Mouse (Mus musculus): ENCODE results near the gene Slc25a25. TPM values are rescaled to one million over a fixed set of nuclear protein-coding genes. Genes with fewer than 3 reads are reported as not detected.

The Slc25a25 gene
- polyA plus RNA-seq, 1 experiment from 2014 or later = 39.8 TPM

DNA sequence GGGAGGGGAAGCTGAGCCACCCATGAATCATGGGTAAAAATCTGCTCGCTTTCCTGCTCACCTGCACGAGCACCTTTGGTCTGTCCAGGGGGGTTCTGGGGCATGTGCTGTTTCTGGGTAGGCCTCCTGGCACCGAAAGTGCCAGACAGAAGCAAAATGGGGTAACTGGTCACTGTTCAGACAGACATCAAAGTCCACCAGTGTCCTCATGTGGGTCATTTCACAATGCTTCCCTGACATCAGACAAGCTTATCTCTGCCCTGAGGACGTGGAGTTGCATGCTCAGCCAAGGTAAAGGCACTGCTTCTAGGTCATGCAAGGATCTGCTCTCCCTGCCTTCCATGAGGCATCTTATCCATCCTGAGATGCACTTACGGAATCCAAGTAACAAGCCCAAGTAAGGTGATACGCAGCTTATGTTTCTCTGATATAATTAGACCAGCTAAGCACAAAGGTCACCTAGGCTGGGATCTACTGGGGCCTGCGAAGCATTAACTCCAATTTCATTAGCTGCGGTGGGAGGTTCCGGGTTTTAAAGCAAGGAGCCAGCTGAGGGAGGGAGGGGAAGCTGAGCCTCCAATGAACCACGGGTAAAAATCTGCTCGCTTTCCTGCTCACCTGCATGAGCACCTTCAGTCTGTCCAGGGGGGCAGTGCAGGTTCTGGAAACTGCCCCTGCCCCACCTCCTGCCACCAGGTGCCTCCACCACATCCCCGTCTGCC lies 32.7 kb downstream of the Slc25a25 start:
- Histone ChIP-seq H3K4me1 (ENCODE audit: control insufficient read depth, insufficient read depth, low read length) (peaks cover 4% of the 10 kb centered on the region; the same call in 1 of the 2 replicates), H3K9me3 (ENCODE audit: control insufficient read depth, low read length) (no peaks in the 10 kb centered on the region)
- 94% methylated on average over 12 of the region's 12 CpGs for WGBS

DNA sequence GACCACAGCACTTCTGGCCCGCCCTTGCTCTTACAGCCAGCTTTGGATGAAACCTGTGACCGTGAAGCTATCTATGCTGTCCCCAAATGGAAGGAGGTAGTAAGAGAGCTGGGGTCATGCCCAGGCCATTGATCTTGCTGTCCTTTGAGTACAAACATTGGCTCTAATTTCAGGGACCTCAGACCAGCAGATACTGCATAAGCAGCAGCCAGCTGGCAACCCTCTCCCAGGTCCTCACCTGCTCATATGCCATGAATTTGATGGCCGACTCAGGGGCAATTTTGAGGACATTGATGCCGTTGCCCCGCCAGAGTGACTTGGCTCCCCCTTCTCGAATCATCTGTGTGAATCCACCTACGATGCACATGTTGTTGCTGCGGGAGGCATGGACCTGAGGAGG lies 33.8 kb downstream of the Slc25a25 start:
- Histone ChIP-seq H3K4me2 (ENCODE audit: low read depth, low read length) (no peak overlapping the region), H3K27ac (ENCODE audit: low read depth, low read length) (no peak overlapping the region), H3K27me3 (ENCODE audit: control insufficient read depth, insufficient read depth, low read length) (no peaks in the 10 kb centered on the region), H3K4me3 (ENCODE audit: low read depth, low read length) (no peak overlapping the region), H3K36me3 (ENCODE audit: control insufficient read depth, insufficient read depth, low read length) (peaks cover 67% of the 10 kb centered on the region), H3K9ac (replicated peaks; ENCODE audit: low read depth, low read length) (no peak overlapping the region), H3K9me3 (ENCODE audit: control insufficient read depth, low read length) (no peaks in the 10 kb centered on the region), H3K4me1 (ENCODE audit: control insufficient read depth, insufficient read depth, low read length) (no peaks in the 10 kb centered on the region)
- 93% methylated on average over 8 of the region's 8 CpGs for WGBS
- no peak for ATAC-seq (ENCODE audit: low read depth)

More for the DNA sequence above, 32.7 kb downstream of the Slc25a25 start:
- H3K36me3 ChIP-seq (ENCODE audit: control insufficient read depth, insufficient read depth, low read length) = peaks cover 67% of the 10 kb centered on the region
- no peak overlapping the region for H3K27ac ChIP-seq (ENCODE audit: low read depth, low read length)
- H3K4me3 ChIP-seq (ENCODE audit: low read depth, low read length) = no peak overlapping the region
- H3K9ac ChIP-seq (replicated peaks; ENCODE audit: low read depth, low read length) = no peak overlapping the region
- ATAC-seq (ENCODE audit: low read depth) = no peak
- no peaks in the 10 kb centered on the region for H3K27me3 ChIP-seq (ENCODE audit: control insufficient read depth, insufficient read depth, low read length)
- no peak overlapping the region for H3K4me2 ChIP-seq (ENCODE audit: low read depth, low read length)

GRCm38 (mm10) chr2:32416556-32416955 lies 34.7 kb downstream of the Slc25a25 start:
- Histone ChIP-seq H3K27ac (ENCODE audit: low read depth, low read length) (no peak overlapping the region), H3K9ac (replicated peaks; ENCODE audit: low read depth, low read length) (no peak overlapping the region), H3K36me3 (ENCODE audit: control insufficient read depth, insufficient read depth, low read length) (peaks cover 67% of the 10 kb centered on the region), H3K27me3 (ENCODE audit: control insufficient read depth, insufficient read depth, low read length) (no peaks in the 10 kb centered on the region), H3K9me3 (ENCODE audit: control insufficient read depth, low read length) (no peaks in the 10 kb centered on the region), H3K4me1 (ENCODE audit: control insufficient read depth, insufficient read depth, low read length) (no peaks in the 10 kb centered on the region), H3K4me2 (ENCODE audit: low read depth, low read length) (no peak overlapping the region), H3K4me3 (ENCODE audit: low read depth, low read length) (no peak overlapping the region)
- ATAC-seq (ENCODE audit: low read depth) = no peak
- WGBS = 88% methylated on average over 2 of the region's 2 CpGs

DNA sequence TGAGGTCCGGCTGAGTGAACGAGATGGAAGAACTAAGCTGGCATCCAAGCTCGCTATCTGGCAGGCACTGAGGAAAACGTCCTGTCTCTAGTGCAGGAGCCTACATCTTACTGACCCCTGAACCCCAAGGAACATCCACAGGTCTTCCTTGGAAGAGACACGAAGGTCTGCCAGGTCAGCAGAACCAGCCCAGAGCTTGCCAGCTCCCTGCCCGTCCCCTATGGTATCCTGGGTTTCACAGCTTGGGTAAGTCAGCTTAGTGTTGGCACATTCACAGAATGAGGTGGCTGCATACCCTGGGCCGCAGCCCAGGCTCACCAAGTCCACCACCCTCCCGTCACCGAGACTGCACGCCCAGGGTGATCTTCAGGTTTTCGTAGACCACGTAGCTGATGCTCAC lies 35.4 kb downstream of the Slc25a25 start:
- no peak overlapping the region for H3K4me3 ChIP-seq (ENCODE audit: low read depth, low read length)
- peaks cover 65% of the 10 kb centered on the region for H3K36me3 ChIP-seq (ENCODE audit: control insufficient read depth, insufficient read depth, low read length)
- H3K4me1 ChIP-seq (ENCODE audit: control insufficient read depth, insufficient read depth, low read length) = no peaks in the 10 kb centered on the region
- no peak overlapping the region for H3K9ac ChIP-seq (replicated peaks; ENCODE audit: low read depth, low read length)
- H3K27ac ChIP-seq (ENCODE audit: low read depth, low read length) = no peak overlapping the region
- ATAC-seq (ENCODE audit: low read depth) = no peak
- no peak overlapping the region for H3K4me2 ChIP-seq (ENCODE audit: low read depth, low read length)
- no peaks in the 10 kb centered on the region for H3K27me3 ChIP-seq (ENCODE audit: control insufficient read depth, insufficient read depth, low read length)
- no peaks in the 10 kb centered on the region for H3K9me3 ChIP-seq (ENCODE audit: control insufficient read depth, low read length)
- WGBS = 95% methylated on average over 12 of the region's 12 CpGs

- WGBS = 61% methylated on average over 5 of the region's 5 CpGs
- Histone ChIP-seq H3K36me3 (ENCODE audit: control insufficient read depth, insufficient read depth, low read length) (peaks cover 48% of the 10 kb centered on the region), H3K9me3 (ENCODE audit: control insufficient read depth, low read length) (no peaks in the 10 kb centered on the region), H3K4me2 (ENCODE audit: low read depth, low read length) (no peak overlapping the region), H3K27me3 (ENCODE audit: control insufficient read depth, insufficient read depth, low read length) (no peaks in the 10 kb centered on the region), H3K4me3 (ENCODE audit: low read depth, low read length) (no peak overlapping the region), H3K4me1 (ENCODE audit: control insufficient read depth, insufficient read depth, low read length) (no peaks in the 10 kb centered on the region), H3K27ac (ENCODE audit: low read depth, low read length) (0 out of 2 replicates have a peak overlapping the region, but pooled peaks have one; percentile 18), H3K9ac (replicated peaks; ENCODE audit: low read depth, low read length) (no peak overlapping the region)
- no peak for ATAC-seq (ENCODE audit: low read depth)
These were observed 37.3 kb downstream of the Slc25a25 start for GRCm38 (mm10) chr2:32413936-32414335.

DNA sequence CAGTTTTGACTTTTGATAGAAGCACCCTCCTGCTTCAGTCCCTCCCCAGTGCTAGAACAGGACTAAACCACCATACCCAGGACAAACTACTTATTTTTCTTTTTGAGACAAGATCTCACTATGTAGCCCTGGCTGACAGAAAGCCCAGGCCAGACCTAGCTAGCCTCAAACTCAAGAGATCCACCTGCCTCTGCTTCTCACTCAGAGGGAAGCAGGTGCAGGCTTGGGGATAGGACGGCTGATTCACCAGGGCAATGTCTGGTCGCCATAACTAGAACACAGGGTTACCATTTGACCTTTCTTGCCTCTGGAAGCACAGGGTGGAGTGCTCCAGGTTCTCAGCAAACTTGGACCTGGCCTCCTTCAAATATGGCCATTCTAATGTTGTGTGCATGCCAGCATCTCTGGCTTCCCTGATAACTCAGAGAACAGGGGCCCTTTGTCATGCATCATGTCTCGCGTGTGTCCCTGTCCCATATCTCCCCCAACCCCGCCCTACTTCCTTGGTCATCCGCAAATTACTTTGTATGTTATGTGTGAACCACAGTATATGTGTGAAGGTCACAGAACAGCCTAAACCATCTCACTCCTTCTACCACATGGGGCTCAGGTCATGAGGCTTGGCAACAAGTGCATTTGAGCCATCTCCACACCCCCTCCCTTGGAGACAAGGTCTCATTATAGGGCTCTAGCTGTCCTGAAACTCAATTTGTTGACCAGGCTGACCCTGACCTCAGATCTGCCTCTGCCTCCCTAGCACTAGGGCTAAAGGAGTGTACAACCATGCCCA lies 38.3 kb downstream of the Slc25a25 start:
- no peaks in the 10 kb centered on the region for H3K4me1 ChIP-seq (ENCODE audit: control insufficient read depth, insufficient read depth, low read length)
- no peak overlapping the region for H3K4me3 ChIP-seq (ENCODE audit: low read depth, low read length)
- H3K9me3 ChIP-seq (ENCODE audit: control insufficient read depth, low read length) = no peaks in the 10 kb centered on the region
- H3K9ac ChIP-seq (replicated peaks; ENCODE audit: low read depth, low read length) = no peak overlapping the region
- 88% methylated on average over 6 of the region's 6 CpGs for WGBS
- H3K36me3 ChIP-seq (ENCODE audit: control insufficient read depth, insufficient read depth, low read length) = peaks cover 38% of the 10 kb centered on the region
- no peak for ATAC-seq (ENCODE audit: low read depth)
- H3K27me3 ChIP-seq (ENCODE audit: control insufficient read depth, insufficient read depth, low read length) = no peaks in the 10 kb centered on the region
- no peak overlapping the region for H3K4me2 ChIP-seq (ENCODE audit: low read depth, low read length)
- H3K27ac ChIP-seq (ENCODE audit: low read depth, low read length) = no peak overlapping the region

DNA sequence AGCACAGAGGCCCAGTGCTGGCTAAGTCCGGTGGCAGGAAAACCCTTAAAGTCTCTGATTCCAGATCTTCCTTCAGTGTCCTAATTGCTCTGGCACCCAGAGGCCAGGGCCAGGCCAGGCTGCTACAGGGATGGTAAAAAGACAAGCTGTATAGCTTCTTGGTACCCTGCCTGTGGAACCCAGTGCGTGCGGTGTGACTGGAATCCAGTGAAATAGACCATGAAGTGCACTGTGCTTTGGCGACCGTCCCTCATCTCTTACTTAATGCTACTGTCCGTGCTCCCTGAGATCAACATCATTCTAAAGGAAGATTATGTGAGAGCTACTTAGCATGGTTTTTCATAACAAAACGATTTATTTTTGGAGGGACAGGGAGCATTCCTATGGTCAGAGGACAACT lies 39.8 kb downstream of the Slc25a25 start:
- Histone ChIP-seq H3K4me3 (ENCODE audit: low read depth, low read length) (no peak overlapping the region), H3K27me3 (ENCODE audit: control insufficient read depth, insufficient read depth, low read length) (no peaks in the 10 kb centered on the region), H3K36me3 (ENCODE audit: control insufficient read depth, insufficient read depth, low read length) (peaks cover 22% of the 10 kb centered on the region), H3K27ac (ENCODE audit: low read depth, low read length) (no peak overlapping the region), H3K9ac (replicated peaks; ENCODE audit: low read depth, low read length) (no peak overlapping the region), H3K4me2 (ENCODE audit: low read depth, low read length) (no peak overlapping the region), H3K9me3 (ENCODE audit: control insufficient read depth, low read length) (no peaks in the 10 kb centered on the region), H3K4me1 (ENCODE audit: control insufficient read depth, insufficient read depth, low read length) (no peaks in the 10 kb centered on the region)
- ATAC-seq (ENCODE audit: low read depth) = no peak
- 90% methylated on average over 7 of the region's 7 CpGs for WGBS

- no peak overlapping the region for H3K4me2 ChIP-seq (ENCODE audit: low read depth, low read length)
- ATAC-seq (ENCODE audit: low read depth) = no peak
- no peak overlapping the region for H3K4me3 ChIP-seq (ENCODE audit: low read depth, low read length)
- H3K9me3 ChIP-seq (ENCODE audit: control insufficient read depth, low read length) = no peaks in the 10 kb centered on the region
- H3K9ac ChIP-seq (replicated peaks; ENCODE audit: low read depth, low read length) = no peak overlapping the region
- H3K4me1 ChIP-seq (ENCODE audit: control insufficient read depth, insufficient read depth, low read length) = no peaks in the 10 kb centered on the region
- peaks cover under 1% of the 10 kb centered on the region; the same call in 1 of the 2 replicates for H3K36me3 ChIP-seq (ENCODE audit: control insufficient read depth, insufficient read depth, low read length)
- H3K27ac ChIP-seq (ENCODE audit: low read depth, low read length) = no peak overlapping the region
- WGBS = 76% methylated on average over 25 of the region's 25 CpGs
- no peaks in the 10 kb centered on the region for H3K27me3 ChIP-seq (ENCODE audit: control insufficient read depth, insufficient read depth, low read length)
These were observed 42.5 kb downstream of the Slc25a25 start for GRCm38 (mm10) chr2:32408429-32409424.

Measured in neural tube, embryonic 14.5 days (tissue).